Mouse (Mus musculus) gastrocnemius, postnatal 14 days (tissue): ENCODE data around the gene Apex2. TPM values are rescaled to one million over a fixed set of nuclear protein-coding genes. Genes with fewer than 3 reads are reported as not detected.
"Not testable (repeated sequence)": the region's sequence is repeated elsewhere in the genome, so short reads cannot be mapped to it uniquely, and the experiment has no call there.

ENCODE experiments used
- DNase-seq: peaks from one replicate; pipeline ENCODE4 v3.0.0; 2021; ENCODE audit warnings: mixed read lengths
- intact Hi-C: fragments of 180-260 bp; cut with DNase I; formaldehyde crosslinking; loops from one replicate; pipeline ENCODE4 v1.15.1; 2025; ENCODE audit warnings: low total_unique reads
- microRNA-seq, 2 experiments: library from miRNA; unstranded; fragments of <30 nt; microRNA quantifications; one replicate each; pipeline ENCODE4 v1.2.0; 2021
- total RNA-seq, 2 experiments: library from RNA; stranded (reverse); gene quantifications; 2 replicates each; pipeline ENCODE4 v1.2.3; 2021

The Apex2 gene
- total RNA-seq, 2 experiments from 2014 or later, result 4.8 to 14.1 TPM

GRCm38 (mm10) chrX:150511274-150511673 is 78.4 kb downstream of the Apex2 start:
- intact Hi-C loops, result no loop called here

GRCm38 (mm10) chrX:150510631-150511030 is 79.0 kb downstream of the Apex2 start:
- intact Hi-C loops, result no loop called here
- DNase-seq, result no peak

More at GRCm38 (mm10) chrX:150511274-150511673, 78.4 kb downstream of the Apex2 start:
- DNase-seq, result no peak

GRCm38 (mm10) chrX:150508696-150509095 is 81.0 kb downstream of the Apex2 start:
- intact Hi-C loops, result no loop called here
- DNase-seq, result no peak

GRCm38 (mm10) chrX:150487811-150488210 is 101.9 kb downstream of the Apex2 start:
- DNase-seq, intact Hi-C loops: not testable (repeated sequence)

GRCm38 (mm10) chrX:150486314-150487030 is 103.2 kb downstream of the Apex2 start:
- intact Hi-C loops, DNase-seq: not testable (repeated sequence)

GRCm38 (mm10) chrX:150477854-150478780 is 111.6 kb downstream of the Apex2 start:
- intact Hi-C loops, result no loop called here
- DNase-seq, result peak; percentile 83

- no peak for DNase-seq
- intact Hi-C loops, result no loop called here
These were observed 118.3 kb downstream of the Apex2 start for GRCm38 (mm10) chrX:150471416-150471815.

Small RNAs within 50 kb of the gene (microRNA-seq; reads per million reads assigned to microRNA genes)
- 0 reads per million in 2 experiments for gene Mir3620

Other genes starting within 250 kb of the Apex2 start
- 1 to 10 TPM; 5.2 to 7.3 TPM for gene Tmem29, start 130.7 kb downstream of the Apex2 start, total RNA-seq
- gene Alas2, start 42.5 kb downstream of the Apex2 start, total RNA-seq, result 10 to 100 TPM; 17.0 to 17.6 TPM
- gene Pfkfb1, start 1.6 kb downstream of the Apex2 start, total RNA-seq, result 10 to 100 TPM in 1 of 2 experiments, 1 to 10 TPM in 1; 5.9 to 38.4 TPM
- 1 to 10 TPM; 1.8 to 1.9 TPM for gene Tro, start 67.7 kb upstream of the Apex2 start, total RNA-seq
- gene Maged2, start 224.5 kb upstream of the Apex2 start, total RNA-seq, result 100 to 1,000 TPM; 324 to 372 TPM